Mouse (Mus musculus) natural killer cell, adult 2 months (primary cell): ENCODE measurements around the gene Thnsl1.

Experiments used
- DNase-seq, 2 experiments: peaks; one replicate each; pipeline ENCODE4 v3.0.0; 2022; ENCODE audit warnings: low spot score in 2 of 2

Gene Thnsl1

DNA sequence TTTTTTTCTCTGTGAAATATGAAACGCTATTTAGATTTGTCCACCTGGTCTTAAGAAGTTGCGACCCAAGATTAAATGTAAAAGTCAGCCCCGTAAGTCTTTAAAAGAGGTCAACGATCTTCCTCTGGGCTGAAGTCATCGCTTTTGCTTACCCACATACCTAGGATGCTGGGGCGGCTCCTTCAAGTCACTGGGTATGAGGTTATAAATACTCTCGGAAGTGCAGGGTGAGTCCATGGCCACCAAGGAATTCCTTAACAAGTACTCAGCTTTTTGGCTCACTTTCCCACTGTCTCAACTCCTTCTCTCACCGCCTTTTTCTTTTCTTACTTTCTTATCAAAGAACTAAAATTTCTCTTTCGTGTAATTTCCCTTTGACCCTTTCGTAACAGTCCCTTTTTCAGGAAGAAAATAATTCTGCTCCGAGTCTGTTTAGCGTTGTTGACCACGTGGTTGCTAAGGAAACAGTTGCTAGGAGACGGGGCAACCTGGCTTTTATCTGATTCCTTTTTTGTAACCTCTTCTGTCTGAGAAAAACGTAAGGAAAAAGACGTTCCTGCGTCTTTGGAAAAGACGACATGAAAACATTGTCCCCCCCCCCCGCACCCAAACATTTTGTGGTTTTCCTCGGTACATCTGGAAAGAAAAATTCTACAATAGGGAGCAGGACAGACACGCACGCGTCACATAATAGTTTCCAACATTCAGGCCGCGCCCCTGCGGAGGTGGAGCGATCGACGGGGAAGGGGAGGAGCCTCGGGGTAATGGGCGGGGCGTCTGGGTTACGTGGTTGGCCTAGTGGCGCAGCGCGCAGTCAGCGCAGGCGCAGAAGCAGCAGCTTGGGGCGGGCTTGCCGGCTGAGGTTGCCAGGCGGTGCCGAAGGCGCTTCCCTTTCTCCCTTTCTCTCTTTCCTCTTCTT is at the start of gene Thnsl1, which contains the start of gene Enkur:
TSS of gene Thnsl1 (plus strand) at position 813 of the 919 bp plus-strand sequence.
TSS of gene Enkur (minus strand) at position 454 of the 919 bp plus-strand sequence.
- DNase-seq: peak; percentile 100

DNA sequence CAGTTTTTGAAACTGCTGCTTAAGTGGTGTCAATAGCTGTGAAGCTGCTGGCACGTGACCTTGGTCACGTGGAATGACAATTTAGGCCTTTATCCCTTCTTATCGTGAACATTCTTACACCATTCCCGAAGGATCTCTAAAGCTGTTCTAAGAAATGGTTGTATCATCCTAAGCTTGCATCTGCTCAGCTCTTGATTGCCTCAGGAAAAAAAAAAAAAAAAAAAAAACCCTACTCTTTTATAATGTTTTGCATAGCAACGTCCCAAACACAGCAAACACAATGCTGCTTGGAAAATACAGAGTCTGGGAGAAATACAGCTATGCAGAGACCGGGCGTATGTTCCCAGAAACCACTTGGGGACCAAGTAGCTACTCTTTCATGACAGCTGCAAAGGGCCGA is 41.2 kb upstream of the Thnsl1 start:
- no peak for DNase-seq

DNA sequence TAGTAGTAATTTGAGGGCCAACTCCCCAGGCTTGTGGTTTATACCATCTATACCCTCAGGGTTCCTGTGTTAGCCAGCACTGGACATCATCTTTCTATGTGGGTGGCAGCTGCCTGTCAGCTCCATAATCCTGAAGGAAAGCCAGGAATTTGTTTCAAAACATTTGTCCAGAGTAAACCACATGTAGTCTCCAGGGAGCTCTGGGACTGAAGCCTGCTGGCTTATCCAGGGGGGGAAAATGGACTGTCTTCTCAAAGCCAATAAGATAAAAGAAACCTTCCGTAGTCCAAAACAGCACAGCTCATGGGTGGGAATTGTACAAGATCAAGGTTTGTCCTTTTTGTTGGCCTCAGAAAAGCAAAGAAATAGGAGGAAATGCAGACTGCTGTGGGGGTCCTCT is 37.6 kb upstream of the Thnsl1 start:
- DNase-seq: no peak

DNA sequence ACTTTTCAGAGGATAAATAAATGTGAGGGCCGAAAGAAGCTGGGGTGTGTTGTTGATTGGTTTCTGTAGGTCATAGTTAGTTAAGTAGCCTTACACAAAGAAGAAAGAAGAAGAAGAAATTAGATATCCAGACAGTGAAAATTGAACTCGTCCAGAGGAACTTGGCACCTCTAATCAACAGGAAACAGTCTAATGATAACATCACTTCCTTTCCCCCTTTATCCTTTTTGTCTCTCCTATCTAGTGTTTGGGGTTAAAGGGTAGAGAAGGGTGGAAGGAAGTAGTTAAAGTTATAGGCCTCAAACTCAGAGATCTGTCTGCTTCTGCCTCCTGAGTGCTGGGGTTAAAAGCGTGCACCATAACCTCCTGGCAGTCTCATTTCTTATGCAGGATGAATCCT is 32.7 kb upstream of the Thnsl1 start:
- DNase-seq: no peak

DNA sequence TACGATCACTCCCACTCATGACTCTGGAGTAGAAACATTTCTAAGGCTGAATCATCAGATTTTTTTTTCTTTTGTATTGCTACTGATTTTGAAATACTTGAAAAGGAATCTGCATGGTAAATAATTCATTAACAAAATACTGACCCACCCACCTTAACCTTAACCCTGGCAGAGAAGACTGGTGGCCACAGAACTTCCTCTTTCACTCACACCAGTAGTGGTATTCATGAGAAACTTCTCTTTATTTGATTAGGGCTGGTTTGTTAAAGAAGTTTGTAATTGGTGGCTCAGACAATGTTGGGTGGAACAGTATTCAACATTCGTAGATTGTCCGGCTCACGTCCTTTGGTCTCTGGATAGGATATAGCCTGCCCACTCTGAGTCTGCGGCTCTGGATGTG is 26.4 kb upstream of the Thnsl1 start:
- DNase-seq: no peak

DNA sequence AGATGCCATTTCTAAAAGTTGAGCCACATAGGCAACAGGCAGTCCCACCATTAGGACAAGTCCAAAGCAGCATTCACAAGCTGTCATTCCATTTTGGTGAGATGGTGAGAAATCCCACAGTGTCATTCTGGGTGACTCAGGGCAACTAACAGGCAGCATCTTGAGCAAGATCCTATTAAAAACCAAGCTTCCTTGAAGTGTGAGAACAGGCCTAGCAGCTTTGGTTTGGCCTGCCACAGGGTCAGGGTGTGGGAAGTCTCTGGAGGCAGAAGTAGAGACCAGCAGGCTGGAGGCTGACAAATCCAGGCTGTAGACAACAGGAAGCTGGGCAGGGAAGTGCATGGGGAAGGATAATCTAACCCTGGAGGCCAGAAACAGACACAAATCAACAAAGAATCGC is 22.7 kb upstream of the Thnsl1 start:
- DNase-seq: no peak

DNA sequence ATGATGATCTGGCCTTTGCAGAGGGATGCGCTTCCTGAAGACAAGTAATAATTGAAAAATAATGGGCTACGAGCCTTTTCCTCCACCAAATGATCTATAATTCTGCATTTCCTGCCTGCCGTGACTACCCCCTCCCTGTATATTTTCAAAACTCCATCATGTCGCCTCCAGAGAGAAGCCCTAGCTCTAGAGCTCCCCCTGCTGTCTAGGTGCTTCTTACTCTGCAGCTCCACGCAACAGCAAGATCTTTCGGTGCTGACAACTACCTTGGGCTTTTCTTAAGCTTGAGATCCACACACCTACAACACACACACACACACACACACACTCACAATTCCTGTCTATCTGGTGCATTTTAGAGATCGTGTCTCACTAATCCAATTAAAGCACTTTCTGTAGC is 17.9 kb upstream of the Thnsl1 start:
- peak; percentile 19 to 57 for DNase-seq

DNA sequence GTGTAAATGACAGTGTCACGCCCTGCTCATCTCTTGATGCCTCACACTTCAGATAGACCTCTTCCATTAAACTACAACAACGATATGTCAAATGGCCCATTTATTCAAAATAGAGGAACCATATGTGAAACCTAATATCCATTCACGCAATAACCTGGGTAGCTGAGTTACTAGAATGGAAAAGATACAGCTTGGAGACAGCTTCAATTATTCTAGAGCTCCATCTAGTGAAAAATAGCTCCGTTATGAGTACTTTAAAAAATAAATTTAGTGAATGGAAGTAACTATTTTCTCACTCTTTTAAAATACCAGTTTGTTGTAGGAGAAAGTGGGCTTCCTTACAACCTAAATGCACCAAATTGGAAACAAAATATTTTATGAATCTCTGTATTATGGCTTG is 16.9 kb upstream of the Thnsl1 start:
- DNase-seq: no peak

DNA sequence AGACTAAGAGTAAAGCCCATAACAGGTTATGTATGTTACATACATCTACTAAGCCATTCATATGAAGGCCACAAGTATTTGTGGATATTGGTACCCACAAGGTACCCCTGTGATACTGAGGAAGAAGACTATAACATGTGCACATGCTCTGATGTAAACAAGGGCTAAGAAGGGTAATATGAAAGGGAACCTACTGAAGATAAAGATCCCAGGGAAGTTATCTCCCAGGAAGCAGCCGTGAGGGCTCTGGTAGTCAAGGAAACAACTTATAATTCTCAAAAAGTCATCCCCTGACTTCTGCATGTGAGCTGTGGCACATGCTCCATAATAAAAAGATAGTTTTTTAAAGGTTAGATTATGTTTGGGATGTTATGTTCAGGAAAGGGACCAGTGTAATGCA is 14.3 kb upstream of the Thnsl1 start:
- no peak for DNase-seq

DNA sequence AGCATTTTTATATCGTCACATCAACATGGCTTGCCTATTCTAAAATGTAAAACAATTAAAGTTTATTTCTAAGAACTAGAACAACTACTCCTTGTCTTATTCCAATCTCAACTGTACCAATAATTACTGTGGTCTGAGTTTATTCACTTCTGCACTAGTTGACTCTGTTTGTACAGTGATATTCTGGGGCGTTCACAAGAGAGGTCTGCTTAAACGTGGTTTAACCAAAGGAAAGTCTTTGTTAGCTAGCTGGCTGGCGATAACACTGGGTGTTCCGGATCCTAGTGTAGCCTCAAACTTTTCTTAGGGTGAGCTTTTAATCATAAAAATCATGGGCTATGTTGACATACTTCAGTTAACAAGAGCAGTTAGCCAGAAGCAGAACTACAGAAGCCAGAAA is 10.3 kb upstream of the Thnsl1 start:
- no peak for DNase-seq

DNA sequence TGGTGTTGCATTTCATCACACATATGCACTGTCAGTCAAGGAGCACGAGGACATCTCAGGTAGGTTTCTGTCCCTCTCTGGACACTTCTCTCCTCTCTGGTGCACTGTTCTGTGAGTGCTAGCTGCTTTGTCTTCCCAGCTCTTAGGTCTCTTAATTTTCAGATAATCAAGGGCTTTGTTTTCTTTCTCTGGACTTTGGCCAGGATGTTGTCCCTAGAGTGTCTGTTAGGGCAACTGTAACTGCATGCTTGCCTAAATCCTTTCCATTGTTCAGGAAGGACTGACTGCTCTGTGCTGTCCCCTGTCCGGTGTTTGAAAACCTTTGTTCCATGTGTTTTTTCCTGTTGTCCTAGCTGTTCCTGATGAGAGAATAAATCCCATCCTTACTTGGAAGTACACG is 6.5 kb upstream of the Thnsl1 start:
- no peak for DNase-seq

DNA sequence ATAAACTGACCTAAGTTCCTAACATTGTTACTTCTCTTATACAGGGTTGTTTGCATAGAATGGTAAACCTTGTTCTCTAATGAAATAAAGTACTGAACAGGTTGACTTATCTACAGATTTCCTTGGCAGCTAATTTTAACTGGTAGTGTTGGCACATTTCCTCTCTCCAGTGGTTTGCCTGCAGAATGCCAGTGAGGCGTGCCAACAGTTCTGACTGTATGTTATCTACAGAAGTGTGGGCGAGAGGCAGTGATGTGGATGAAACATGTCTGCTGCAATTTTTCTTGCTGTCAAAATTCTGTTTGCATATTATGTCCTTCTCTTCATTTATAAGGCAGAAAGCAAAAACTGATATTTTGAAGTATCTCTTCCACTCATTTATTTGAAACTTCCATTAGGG is 2.8 kb upstream of the Thnsl1 start:
- no peak for DNase-seq

DNA sequence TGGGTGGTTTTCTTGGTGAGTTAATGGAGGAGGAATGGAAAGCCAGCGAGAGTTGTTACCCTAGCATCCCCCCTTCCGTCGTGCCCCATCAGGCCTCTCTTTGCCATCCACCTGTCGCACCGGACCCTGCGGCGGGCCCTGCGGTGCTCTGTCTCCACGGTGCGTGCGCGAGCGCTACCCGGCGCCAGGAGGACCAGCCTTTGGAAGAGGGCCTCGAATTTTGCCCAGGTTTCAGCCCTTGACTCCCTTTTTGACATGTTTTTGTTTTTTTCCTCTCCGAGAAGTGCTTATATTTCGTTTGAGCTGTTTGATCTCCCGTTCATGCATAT is 271 bp downstream of the Thnsl1 start:
- no peak for DNase-seq

DNA sequence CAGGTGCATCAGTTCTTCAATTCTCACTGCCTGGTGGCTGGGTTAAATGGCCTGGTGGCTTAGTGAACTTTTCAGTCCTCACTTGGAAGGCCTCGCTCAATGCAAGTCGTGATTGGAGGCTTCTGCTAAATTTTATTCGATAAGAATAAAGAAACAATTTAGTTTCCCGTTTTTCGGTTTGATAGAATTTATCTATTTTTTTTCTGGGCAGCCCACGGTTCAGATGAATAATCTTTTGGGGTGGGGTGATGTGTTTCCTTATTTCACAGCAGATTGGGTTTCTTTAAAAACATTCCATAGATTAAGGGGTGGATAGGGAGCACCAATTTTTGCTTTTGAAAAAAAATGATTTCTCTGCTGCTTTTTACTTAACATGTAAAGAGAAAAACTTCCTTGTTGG is 754 bp downstream of the Thnsl1 start:
- DNase-seq: no peak

DNA sequence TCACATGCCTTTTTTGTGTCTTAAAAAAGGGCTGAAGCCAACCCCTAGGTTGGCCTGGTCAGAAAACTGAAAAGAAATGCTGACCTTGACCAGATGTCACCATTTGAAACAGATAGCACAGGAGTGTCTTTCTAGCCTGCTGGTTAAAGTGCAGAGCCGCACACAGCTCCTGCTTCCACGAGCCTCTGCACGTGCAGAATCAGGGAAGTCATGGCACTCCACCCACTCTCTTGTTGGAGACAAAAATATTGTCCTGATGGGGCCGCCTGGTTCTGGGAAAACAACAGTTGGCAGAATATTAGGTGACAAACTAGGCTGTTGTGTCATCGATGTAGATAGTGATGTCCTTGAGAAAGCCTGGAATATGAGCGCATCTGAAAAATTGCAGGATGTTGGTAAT is 5.8 kb downstream of the Thnsl1 start:
- no peak for DNase-seq

DNA sequence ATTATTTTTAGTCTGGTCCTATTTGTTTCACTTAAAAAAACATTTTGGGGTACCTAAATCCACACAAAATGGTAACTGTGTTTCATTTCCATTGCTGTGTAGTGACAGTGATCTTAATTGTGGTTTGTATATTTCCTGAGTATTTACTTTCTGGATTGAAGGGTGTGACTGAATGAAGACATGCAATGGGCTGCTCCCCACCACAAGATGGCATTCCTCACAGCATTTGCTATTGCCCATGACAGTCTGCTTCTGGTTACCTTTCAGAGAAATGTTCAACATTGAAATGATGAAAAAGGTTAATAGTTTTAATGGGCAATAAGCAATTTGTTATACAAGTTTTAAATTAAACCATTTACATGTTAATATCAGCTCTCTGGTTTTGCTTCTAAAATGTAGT is 8.8 kb downstream of the Thnsl1 start:
- DNase-seq: no peak

DNA sequence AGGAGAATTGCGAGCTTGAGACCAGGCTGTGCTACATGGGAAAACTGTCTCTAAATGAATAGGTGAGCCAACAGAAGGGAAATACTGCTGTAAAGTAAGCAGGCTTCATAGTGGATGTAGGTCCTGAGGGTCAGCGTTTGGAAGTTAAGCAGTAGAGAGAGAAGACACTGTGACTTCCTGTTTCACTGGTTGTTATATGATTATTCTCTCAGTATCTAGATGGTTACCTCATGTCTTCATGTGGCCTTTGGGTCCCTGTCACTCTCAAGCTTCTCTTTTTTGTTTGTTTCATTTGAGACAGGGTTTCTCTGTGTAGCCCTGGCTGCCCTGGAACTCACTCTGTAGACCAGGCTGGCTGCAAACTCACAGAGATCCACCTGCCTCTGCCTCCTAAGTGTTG is 9.8 kb downstream of the Thnsl1 start:
- no peak for DNase-seq

DNA sequence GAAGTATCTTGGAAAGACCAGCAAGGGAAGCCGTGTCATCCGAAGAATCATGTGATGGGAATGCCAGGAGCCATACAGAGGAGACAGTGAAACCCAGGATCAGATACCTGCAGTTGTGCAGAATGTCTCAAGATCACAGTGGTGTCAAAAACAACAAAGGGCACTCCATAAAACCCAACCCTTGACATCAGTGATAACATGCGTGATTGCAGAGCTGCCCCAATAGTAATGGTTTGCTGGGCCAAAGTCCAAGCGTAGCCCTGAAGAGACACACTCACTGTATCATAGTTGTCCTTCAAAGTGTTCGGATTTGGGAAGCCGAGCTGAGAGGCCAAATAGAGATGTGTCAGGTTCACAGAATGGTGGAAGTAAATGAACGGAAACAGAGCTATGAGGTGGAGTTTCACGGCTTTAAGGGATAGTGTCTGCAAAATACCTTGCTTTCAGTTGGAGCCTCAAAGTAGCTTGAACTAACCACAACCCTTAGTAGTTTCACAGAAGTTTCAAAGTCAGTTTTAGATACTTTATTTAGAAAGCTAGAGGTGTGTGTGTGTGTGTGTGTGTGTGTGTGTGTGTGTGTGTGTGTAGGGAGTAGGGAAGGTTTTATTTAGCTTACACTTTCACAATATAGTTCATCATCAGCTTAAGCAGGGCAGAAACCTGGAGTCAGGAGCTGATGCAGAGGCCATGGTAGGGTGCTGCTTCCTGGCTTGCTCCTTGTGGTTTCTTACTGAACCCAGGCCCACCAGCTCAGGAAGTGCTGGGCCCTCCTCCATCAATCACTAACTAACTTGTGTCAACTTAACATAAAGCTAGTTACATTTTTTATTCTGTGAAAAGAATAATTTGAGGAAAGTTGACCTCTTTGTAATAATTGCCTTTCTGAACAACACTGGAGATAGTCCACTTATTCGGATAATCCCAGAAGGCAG is 17.2 kb downstream of the Thnsl1 start:
- DNase-seq: no peak

DNA sequence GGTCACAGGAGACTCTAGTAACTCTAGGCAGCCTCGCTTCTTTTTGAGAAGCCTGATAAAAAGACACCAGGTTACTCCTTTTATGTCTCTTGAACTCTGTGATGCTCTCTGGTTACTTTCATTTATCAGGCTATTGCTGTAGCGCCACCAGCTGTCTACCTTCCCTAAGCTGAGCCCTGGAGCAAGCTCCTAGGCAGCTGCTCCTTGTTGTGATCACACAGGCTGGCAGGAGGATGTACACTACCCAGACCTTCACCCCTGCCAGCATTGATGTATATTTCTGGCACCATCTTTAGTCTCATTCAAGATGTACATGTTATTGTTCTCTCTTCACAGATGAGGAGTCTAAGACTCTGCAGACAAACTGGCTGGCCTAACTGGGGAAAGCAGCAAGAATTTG is 24.8 kb downstream of the Thnsl1 start:
- DNase-seq: no peak

DNA sequence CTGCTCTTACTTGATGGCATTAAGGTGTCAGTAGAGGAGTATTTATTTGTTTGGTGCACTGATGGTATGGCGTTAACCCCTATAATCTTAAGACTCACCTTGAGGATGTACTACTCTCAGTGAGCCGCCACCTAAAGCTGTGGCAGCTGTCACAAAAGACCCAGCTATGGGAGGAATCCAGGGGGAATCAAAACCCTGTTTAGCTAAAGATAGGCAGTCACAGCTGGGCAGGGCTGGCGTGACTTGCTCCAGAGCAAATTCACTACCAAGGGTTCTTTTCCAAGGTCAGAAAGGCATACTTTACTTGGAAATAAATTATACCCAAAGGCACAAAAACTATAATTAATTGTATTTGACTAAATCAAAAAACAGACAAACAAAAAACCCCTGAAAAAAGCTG is 25.6 kb downstream of the Thnsl1 start:
- no peak for DNase-seq

DNA sequence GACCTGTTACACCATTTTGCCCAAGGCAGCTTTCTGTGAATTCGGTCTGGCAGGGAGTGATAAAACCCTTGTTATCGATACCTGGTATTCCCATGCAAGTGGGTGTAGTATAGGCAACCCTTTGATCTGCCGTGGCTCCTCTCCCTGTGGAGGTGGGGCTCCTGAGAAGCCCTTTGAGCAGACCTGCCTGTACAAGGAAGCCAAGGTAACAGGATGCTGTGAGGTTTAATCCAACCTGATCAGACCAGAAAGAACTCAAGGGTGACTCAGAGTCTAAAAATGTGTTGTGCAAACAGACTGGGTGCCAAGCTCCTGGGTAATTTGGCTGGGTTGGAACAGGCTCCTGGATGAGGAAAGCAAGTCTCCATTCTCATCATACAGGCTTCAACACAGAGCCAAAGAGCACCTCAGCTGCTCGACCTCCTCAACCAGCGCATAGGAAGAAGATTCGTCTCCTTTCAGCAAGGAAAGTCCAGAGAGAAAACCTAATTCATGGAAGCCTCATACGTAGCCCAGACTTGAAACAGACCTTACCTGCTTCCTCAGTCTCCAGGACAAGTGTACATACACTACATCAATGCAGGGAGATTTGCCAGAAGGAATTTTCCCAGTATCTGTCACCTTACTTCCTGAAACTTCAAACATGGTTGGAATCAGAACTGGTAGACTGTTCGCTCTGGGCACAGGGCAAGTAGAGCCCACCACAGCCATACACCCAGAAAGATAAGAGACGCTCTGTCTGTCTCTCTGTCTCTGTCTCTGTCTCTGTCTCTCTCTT is 29.5 kb downstream of the Thnsl1 start:
- no peak for DNase-seq

DNA sequence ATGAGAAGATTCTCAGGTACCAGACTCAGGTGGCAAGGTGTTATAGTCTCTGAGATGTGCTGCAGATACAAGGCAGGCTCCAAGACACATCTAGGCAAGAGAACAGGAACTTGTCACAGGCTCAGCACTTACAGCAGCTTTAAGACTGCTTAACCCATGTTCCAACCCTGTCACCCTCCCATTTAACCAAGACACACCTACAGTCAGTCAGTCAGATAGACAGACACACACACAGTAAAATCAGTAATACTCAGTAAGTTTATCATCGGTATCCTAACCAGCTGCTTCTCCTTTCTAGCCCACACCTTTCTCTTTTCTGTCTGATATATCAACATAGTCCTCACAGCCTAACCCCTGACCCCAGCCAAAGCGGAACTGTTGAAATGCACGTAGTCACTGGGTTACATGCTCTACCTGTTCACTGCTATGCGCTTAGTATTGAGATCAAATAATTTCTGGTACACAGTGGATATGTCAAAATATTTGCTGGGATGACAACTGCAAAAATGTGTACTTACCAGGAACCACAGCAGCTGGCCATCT is 30.4 kb downstream of the Thnsl1 start:
- no peak for DNase-seq
